In genomic region chr2:33795001-33795580, GRCm38 (mm10) we compare ENCODE assay signal across 11 mouse cellular contexts.
DNase-seq lines count a peak whose midpoint lies in the region; ATAC-seq and TF ChIP-seq lines count a peak whose summit lies in the region.
"Had no signal": no experiment of that assay in that cellular context is flagged by ENCODE, and none has a peak within 500 bp of the region (broad histone marks: within the 10 kb centered on the region; RNA-seq: fewer than 3 reads in every experiment).

No protein-coding gene starts in this region.

- intact Hi-C loops in left cerebral cortex, adult 2 months (cut with DNase I): no loop called here

- WGBS in forebrain, embryonic 13.5 days: 82% methylated on average over 7 of the region's 7 CpGs
- WGBS in midbrain, embryonic 14.5 days: 81% methylated on average over 7 of the region's 7 CpGs

- TF ChIP-seq CTCF in left cerebral cortex, adult 2 months (IDR thresholded peaks at IDR 0.05): no peak; the same call in 1 of the 2 replicates

- H3K4me3 ChIP-seq in forebrain, embryonic 13.5 days: no peak overlapping the region
- H3K4me3 ChIP-seq in left cerebral cortex, adult 2 months: no peak overlapping the region
- H3K4me3 ChIP-seq in midbrain, embryonic 14.5 days (replicated peaks; ENCODE audit: low read depth, low read length): no peak overlapping the region
- H3K4me3 ChIP-seq: embryonic facial prominence, embryonic 12.5 days; intestine, embryonic 15.5 days had no signal

- H3K4me1 ChIP-seq in forebrain, embryonic 13.5 days: peaks cover 79% of the 10 kb centered on the region
- peaks cover 70% of the 10 kb centered on the region for H3K4me1 ChIP-seq in midbrain, embryonic 14.5 days (ENCODE audit: control insufficient read depth, insufficient read depth, low read length)
- H3K4me1 ChIP-seq: intestine, embryonic 15.5 days had no signal

- no peak overlapping the region for H3K4me2 ChIP-seq in forebrain, embryonic 13.5 days
- H3K4me2 ChIP-seq in midbrain, embryonic 14.5 days (ENCODE audit: low read length): no peak overlapping the region
- H3K4me2 ChIP-seq: embryonic facial prominence, embryonic 12.5 days; intestine, embryonic 15.5 days had no signal

- peak; percentile 21 for DNase-seq in layer of hippocampus, adult 9-11 months
- DNase-seq in layer of hippocampus, adult 11-12 months (ENCODE audit: low spot score): no peak
- DNase-seq in left cerebral cortex, adult 2 months (ENCODE audit: extremely low spot score in 1 of 2, low spot score in 2 of 2): peak; percentile 47 to 63
- DNase-seq in midbrain, embryonic 14.5 days: no peak
- no peak for DNase-seq in lung, adult 18-20 months
- no peak for DNase-seq in kidney, postnatal 14 days
- DNase-seq in layer of hippocampus, adult 18-20 months (ENCODE audit: low spot score in 2 of 2): no peak

- no peaks in the 10 kb centered on the region for H3K9me3 ChIP-seq in forebrain, embryonic 13.5 days (replicated peaks)
- H3K9me3 ChIP-seq in midbrain, embryonic 14.5 days (ENCODE audit: control insufficient read depth, low read length): no peaks in the 10 kb centered on the region
- H3K9me3 ChIP-seq: embryonic facial prominence, embryonic 12.5 days; intestine, embryonic 15.5 days had no signal

- H3K27ac ChIP-seq in forebrain, embryonic 13.5 days: peak overlapping the region; percentile 83
- peak overlapping the region; percentile 81 for H3K27ac ChIP-seq in left cerebral cortex, adult 2 months
- peak overlapping the region; percentile 82 for H3K27ac ChIP-seq in midbrain, embryonic 14.5 days (replicated peaks; ENCODE audit: low read depth, low read length)
- H3K27ac ChIP-seq: embryonic facial prominence, embryonic 12.5 days; intestine, embryonic 15.5 days had no signal

- H3K27me3 ChIP-seq in forebrain, embryonic 13.5 days: peaks cover 22% of the 10 kb centered on the region
- no peaks in the 10 kb centered on the region for H3K27me3 ChIP-seq in midbrain, embryonic 14.5 days (ENCODE audit: control insufficient read depth, insufficient read depth, low read length)
- H3K27me3 ChIP-seq: CH12.LX; embryonic facial prominence, embryonic 12.5 days; intestine, embryonic 15.5 days had no signal

- peaks cover 17% of the 10 kb centered on the region; the same call in 1 of the 2 replicates for H3K36me3 ChIP-seq in forebrain, embryonic 13.5 days (ENCODE audit: poor library complexity, severe bottlenecking)
- peaks cover 12% of the 10 kb centered on the region for H3K36me3 ChIP-seq in midbrain, embryonic 14.5 days (ENCODE audit: control insufficient read depth, insufficient read depth, low read length)
- H3K36me3 ChIP-seq: intestine, embryonic 15.5 days had no signal

- ATAC-seq in forebrain, embryonic 13.5 days: 0 out of 2 replicates have a peak, but pooled peaks have one; percentile 25
- no peak for ATAC-seq in midbrain, embryonic 14.5 days (ENCODE audit: low FRiP score, low TSS enrichment)
- ATAC-seq: intestine, embryonic 15.5 days had no signal

- H3K9ac ChIP-seq in forebrain, embryonic 13.5 days: peak overlapping the region; percentile 23
- peak overlapping the region; percentile 24; the same call in 1 of the 2 replicates for H3K9ac ChIP-seq in midbrain, embryonic 14.5 days (replicated peaks; ENCODE audit: low read length)
- H3K9ac ChIP-seq: embryonic facial prominence, embryonic 12.5 days; intestine, embryonic 15.5 days had no signal

Comparison
In these comparisons a context has a peak if more than half of its experiments do, and no peak if none do; other contexts are left out.
1. DNase-seq: peak in layer of hippocampus, adult 9-11 months (single experiment) and left cerebral cortex, adult 2 months (2 of 2); none in layer of hippocampus, adult 11-12 months (single experiment), midbrain, embryonic 14.5 days (single experiment), lung, adult 18-20 months (0 of 2), kidney, postnatal 14 days (single experiment) and layer of hippocampus, adult 18-20 months (0 of 2).
2. Peak in every context shown above with its lines, with median percentiles within 50 percentile points of each other: H3K27ac ChIP-seq.